Comparison of ENCODE assay signal across 28 mouse cellular contexts in genomic region chr1:64046802-64047156, GRCm38 (mm10).
"Had no signal": no experiment of that assay in that cellular context is flagged by ENCODE, and none has a peak within 500 bp of the region (broad histone marks: within the 10 kb centered on the region; RNA-seq: fewer than 3 reads in every experiment).

No protein-coding gene starts in this region.

- H3K9me3 ChIP-seq: embryonic facial prominence, embryonic 10.5 days; embryonic facial prominence, embryonic 12.5 days; embryonic facial prominence, embryonic 13.5 days; embryonic facial prominence, embryonic 15.5 days; forebrain, embryonic 10.5 days; forebrain, embryonic 12.5 days; forebrain, embryonic 13.5 days; forebrain, embryonic 15.5 days had no signal

- H3K4me2 ChIP-seq: embryonic facial prominence, embryonic 12.5 days; embryonic facial prominence, embryonic 13.5 days; embryonic facial prominence, embryonic 15.5 days; forebrain, embryonic 12.5 days; forebrain, embryonic 13.5 days; forebrain, embryonic 15.5 days had no signal

- H3K4me3 ChIP-seq: embryonic facial prominence, embryonic 10.5 days; embryonic facial prominence, embryonic 12.5 days; embryonic facial prominence, embryonic 13.5 days; embryonic facial prominence, embryonic 15.5 days; erythroblast, embryonic 14.5 days; forebrain, embryonic 10.5 days; forebrain, embryonic 12.5 days; forebrain, embryonic 13.5 days; forebrain, embryonic 15.5 days; gastrocnemius, adult 2 months; heart, adult 2 months had no signal

- H3K4me1 ChIP-seq: forebrain, embryonic 10.5 days had no signal

- DNase-seq: cerebellum, adult 2 months; cerebellum, adult 8-10 months; cerebellum, adult 9-10 months; cerebellum, adult 9-11 months; cerebellum, postnatal 10 days; cerebellum, postnatal 14 days; cerebellum, postnatal 36 days; embryo, embryonic 11 days; forebrain, postnatal 0 days; gastrocnemius, adult 2 months; gastrocnemius, postnatal 10 days; gastrocnemius, postnatal 14 days; gastrocnemius, postnatal 25 days; gastrocnemius, postnatal 36 days; heart, adult 11 months; heart, adult 18-20 months; heart, adult 2 months had no signal

- H3K27me3 ChIP-seq: embryonic facial prominence, embryonic 12.5 days; embryonic facial prominence, embryonic 13.5 days; embryonic facial prominence, embryonic 15.5 days; forebrain, embryonic 12.5 days; forebrain, embryonic 13.5 days; forebrain, embryonic 15.5 days had no signal

- H3K9ac ChIP-seq: embryonic facial prominence, embryonic 12.5 days; embryonic facial prominence, embryonic 13.5 days; embryonic facial prominence, embryonic 15.5 days; forebrain, embryonic 12.5 days; forebrain, embryonic 13.5 days; forebrain, embryonic 15.5 days; forebrain, postnatal 0 days had no signal

- H3K36me3 ChIP-seq: embryonic facial prominence, embryonic 10.5 days; embryonic facial prominence, embryonic 12.5 days; embryonic facial prominence, embryonic 13.5 days; forebrain, embryonic 10.5 days had no signal

- H3K27ac ChIP-seq: embryonic facial prominence, embryonic 10.5 days; embryonic facial prominence, embryonic 12.5 days; embryonic facial prominence, embryonic 13.5 days; embryonic facial prominence, embryonic 15.5 days; forebrain, embryonic 10.5 days; forebrain, embryonic 13.5 days; forebrain, embryonic 15.5 days; gastrocnemius, adult 2 months; heart, adult 2 months had no signal

- ATAC-seq: forebrain, embryonic 13.5 days; forebrain, embryonic 14.5 days; forebrain, embryonic 15.5 days; forebrain, embryonic 16.5 days; forebrain, postnatal 0 days had no signal
